Mouse (Mus musculus) fibroblast of lung, adult 2 months (primary cell): ENCODE results near the gene Tnfrsf13c.

Source experiments
- DNase-seq: peaks from one replicate; pipeline ENCODE4 v3.0.0-alpha.2; 2011; ENCODE audit warnings: low read depth

Tnfrsf13c gene

DNA sequence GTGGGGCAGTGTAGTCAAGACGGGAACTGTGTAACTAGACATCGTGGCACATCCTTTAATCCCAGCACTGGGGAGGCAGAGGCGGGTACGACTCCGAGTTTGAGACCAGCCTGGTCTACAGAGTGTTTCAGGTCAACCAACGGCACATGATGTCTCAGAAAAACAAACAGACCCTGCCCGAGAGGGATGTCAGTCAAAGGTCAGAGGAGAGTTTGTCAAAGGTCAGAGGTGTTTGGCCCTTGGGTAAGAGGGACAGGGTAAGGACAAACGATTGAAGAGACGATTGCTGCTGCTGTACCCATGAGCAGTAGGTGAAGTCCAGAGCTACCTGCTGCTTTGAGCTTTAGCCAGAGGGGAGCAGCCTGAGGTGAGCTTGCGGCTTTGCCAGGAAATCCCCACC is 40.6 kb downstream of the Tnfrsf13c start:
- DNase-seq: no peak

DNA sequence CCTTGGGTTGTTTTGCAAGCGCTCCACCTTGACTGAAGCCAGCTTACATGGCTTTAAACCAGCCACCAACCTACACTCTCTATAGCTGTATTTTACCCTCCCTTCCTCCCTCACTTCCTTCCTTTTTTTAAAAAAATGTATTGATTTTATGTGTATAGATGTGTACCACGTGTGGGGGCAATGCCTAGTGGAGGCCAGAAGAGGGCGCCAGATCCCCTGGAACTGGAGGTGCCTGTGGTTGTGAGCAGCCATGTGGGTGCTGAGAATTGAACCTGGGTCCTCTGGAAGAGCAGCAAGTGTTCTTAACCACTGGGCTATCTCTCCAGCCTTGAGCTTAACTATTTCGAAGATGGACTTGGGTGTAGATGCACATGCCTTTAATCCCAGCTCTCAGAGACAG is 41.9 kb downstream of the Tnfrsf13c start:
- DNase-seq: no peak

DNA sequence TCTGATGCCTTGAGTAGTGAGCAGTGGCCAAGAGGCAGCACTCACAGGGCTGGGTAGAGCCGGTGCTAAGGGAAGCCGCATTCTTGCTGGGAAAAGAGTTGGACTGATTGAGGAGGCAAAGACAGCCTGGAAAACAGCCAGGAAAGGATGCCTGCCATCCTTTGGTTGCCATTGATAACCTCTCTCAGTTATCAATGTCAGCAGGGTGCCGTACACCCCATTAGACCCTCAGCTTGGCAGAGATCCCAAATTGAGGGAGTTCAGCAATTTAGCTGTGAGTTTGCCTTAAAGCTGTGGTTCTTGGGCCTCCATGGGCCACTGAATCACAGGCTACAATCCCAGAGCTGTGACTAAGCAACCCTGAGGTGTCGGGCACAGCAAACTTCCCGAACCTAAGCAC is 43.0 kb downstream of the Tnfrsf13c start:
- no peak for DNase-seq

DNA sequence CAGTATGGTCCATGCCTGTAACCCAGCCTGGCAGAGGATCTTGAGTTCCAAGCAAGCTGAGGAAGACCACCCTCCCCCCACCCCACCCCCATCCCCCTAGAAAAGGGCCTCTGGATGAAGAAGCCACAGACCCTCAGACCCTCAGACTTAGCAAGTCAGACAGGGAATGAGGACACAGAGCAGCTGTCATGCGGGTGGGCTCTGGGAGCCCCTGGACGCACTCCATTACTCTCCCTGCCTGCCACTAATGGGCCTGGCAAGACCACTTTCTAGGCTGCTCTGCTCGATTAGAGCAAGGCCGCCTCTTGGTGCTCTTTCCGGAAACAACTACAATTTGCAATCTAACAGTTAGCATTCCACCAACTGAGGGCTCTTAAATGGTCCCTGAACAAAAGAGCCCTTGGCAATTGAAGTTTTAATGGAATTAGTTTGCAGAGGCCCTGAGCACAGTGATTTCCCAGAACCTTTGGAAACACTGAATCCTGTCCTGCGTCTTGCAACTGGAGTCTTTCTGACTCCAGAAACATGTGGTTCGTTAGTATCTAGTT is 46.4 kb downstream of the Tnfrsf13c start:
- DNase-seq: no peak

DNA sequence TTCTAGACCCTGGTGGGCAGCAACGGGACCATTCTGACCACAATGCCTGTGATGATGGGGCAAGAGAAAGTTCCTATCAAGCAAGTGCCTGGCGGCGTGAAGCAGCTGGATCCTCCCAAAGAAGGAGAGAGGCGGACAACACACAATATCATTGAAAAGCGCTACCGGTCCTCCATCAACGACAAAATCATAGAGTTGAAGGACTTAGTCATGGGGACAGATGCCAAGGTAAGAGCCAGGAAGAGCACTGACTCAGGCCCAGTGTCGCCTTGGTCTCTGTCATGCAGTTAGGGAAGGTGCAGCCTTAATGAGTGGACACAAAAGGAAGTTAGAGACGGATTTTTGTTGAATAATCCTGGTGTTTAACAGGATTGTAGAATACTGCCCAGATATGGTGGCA is 49.1 kb downstream of the Tnfrsf13c start:
- no peak for DNase-seq

DNA sequence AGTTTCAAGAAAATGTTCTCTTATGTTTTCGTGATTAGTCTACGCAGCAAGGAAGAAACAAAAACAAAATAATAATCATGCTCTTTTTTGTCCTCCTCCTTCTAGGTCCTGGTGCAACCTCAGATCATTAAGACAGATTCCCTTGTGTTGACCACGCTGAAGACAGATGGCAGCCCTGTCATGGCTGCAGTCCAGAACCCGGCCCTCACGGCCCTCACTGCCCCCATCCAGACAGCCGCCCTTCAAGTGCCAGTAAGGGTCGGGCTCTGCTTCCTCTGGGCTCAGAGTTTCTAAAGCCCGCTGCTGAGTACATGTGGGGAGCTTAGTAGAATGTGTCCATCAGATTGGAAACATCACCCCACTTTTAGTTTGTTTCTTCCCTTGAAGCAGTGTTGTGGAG is 51.5 kb downstream of the Tnfrsf13c start:
- DNase-seq: no peak
